Mouse (Mus musculus) mouse trophoblast stem cell (cell line): ENCODE measurements around the gene Mtmr12.
"Not testable (repeated sequence)": the region's sequence is repeated elsewhere in the genome, so short reads cannot be mapped to it uniquely, and the experiment has no call there.

ENCODE experiments used
- in situ Hi-C, 2 experiments: fragments of 300-500 bp; cut with MseI, MboI; formaldehyde crosslinking; loops; 2 replicates in 1 of 2; 3 replicates in 1 of 2; pipeline ENCODE4 v1.15.1; 2025

Mtmr12 gene

GRCm38 (mm10) chr15:12204319-12205159 lies at the start of gene Mtmr12:
Gene Mtmr12, plus strand, starts transcription at chr15:12205028.
- in situ Hi-C loops = no loop called here

GRCm38 (mm10) chr15:12178126-12178525 lies 26.7 kb upstream of the Mtmr12 start:
- in situ Hi-C loops = no loop called here

GRCm38 (mm10) chr15:12181181-12181805 lies 23.5 kb upstream of the Mtmr12 start:
- in situ Hi-C loops = not testable (repeated sequence)

GRCm38 (mm10) chr15:12193880-12194816 lies 10.7 kb upstream of the Mtmr12 start:
- in situ Hi-C loops = no loop called here

GRCm38 (mm10) chr15:12194817-12195735 lies 9.8 kb upstream of the Mtmr12 start:
- in situ Hi-C loops = no loop called here

GRCm38 (mm10) chr15:12195966-12196365 lies 8.9 kb upstream of the Mtmr12 start:
- in situ Hi-C loops = no loop called here

GRCm38 (mm10) chr15:12196410-12197191 lies 8.2 kb upstream of the Mtmr12 start:
- in situ Hi-C loops = no loop called here

GRCm38 (mm10) chr15:12197361-12197760 lies 7.5 kb upstream of the Mtmr12 start:
- in situ Hi-C loops = no loop called here

GRCm38 (mm10) chr15:12200021-12200420 lies 4.8 kb upstream of the Mtmr12 start:
- in situ Hi-C loops = no loop called here

- in situ Hi-C loops = no loop called here
Observed at GRCm38 (mm10) chr15:12201856-12202255, 3.0 kb upstream of the Mtmr12 start.

GRCm38 (mm10) chr15:12202456-12202855 lies 2.4 kb upstream of the Mtmr12 start:
- in situ Hi-C loops = no loop called here

- in situ Hi-C loops = not testable (repeated sequence)
Observed at GRCm38 (mm10) chr15:12203008-12203407, 1.8 kb upstream of the Mtmr12 start.

GRCm38 (mm10) chr15:12203512-12204318 lies 1.1 kb upstream of the Mtmr12 start:
- in situ Hi-C loops = no loop called here

GRCm38 (mm10) chr15:12205160-12205901 lies 503 bp downstream of the Mtmr12 start:
- in situ Hi-C loops = no loop called here

- in situ Hi-C loops = no loop called here
Observed at GRCm38 (mm10) chr15:12205902-12206645, 1.2 kb downstream of the Mtmr12 start.

GRCm38 (mm10) chr15:12206646-12207222 lies 1.9 kb downstream of the Mtmr12 start:
- in situ Hi-C loops = no loop called here

GRCm38 (mm10) chr15:12207556-12208090 lies 2.8 kb downstream of the Mtmr12 start:
- in situ Hi-C loops = no loop called here
